Mouse (Mus musculus): Measurements from ENCODE around the gene Cav2.

Cav2 gene

GRCm38 (mm10) chr6:17280939-17281756 is at the start of gene Cav2:
Gene Cav2, plus strand, starts transcription at chr6:17281185.
- no peak for DNase-seq (ENCODE audit: low read depth, low spot score)

DNA sequence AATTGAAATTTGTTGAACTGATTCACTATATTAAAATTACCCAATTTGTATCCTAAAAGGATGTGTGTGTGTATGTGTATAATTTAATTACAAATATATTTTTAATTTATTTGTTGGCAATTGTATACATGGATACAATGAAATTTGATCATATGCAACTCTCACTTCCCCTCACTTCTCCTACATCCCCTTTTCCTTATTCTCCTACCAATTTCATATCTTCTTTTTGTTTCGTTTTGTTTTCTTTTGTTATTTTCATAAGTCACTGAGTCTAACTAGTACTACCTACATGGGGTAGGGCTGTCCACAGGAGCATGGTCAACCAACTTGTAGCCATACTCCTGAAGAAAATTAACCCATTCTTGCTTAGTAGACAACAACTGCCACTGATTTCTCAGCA is 41.3 kb upstream of the Cav2 start:
- DNase-seq (ENCODE audit: low read depth, low spot score) = no peak

GRCm38 (mm10) chr6:17241013-17241412 is 40.0 kb upstream of the Cav2 start:
- no peak for DNase-seq (ENCODE audit: low read depth, low spot score)

- DNase-seq (ENCODE audit: low read depth, low spot score) = no peak
Measured at GRCm38 (mm10) chr6:17246959-17247358, 34.0 kb upstream of the Cav2 start.

- no peak for DNase-seq (ENCODE audit: low read depth, low spot score)
Measured at GRCm38 (mm10) chr6:17247673-17248072, 33.3 kb upstream of the Cav2 start.

DNA sequence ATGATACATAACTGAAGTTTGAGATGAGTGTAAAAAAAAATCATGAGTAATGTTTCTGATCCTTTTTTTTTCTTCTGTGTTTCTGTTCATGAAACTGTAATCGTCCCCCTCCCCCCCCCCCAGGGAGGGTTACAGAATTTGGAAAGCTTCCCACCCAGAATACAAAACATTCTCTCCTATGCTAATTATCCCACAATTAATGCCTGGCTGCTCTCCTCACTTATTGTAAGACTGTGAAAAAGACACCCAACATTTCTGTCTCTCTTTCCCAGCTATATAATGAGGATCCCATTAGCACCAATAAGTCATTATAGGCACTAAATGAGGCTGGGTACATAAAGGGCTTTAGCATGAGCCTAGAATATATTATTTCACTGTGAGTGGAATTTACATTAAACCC is 32.7 kb upstream of the Cav2 start:
- DNase-seq (ENCODE audit: low read depth, low spot score) = peak; percentile 8

GRCm38 (mm10) chr6:17251958-17252357 is 29.0 kb upstream of the Cav2 start:
- no peak for DNase-seq (ENCODE audit: low read depth, low spot score)

GRCm38 (mm10) chr6:17258142-17258541 is 22.8 kb upstream of the Cav2 start:
- no peak for DNase-seq (ENCODE audit: low read depth, low spot score)

DNA sequence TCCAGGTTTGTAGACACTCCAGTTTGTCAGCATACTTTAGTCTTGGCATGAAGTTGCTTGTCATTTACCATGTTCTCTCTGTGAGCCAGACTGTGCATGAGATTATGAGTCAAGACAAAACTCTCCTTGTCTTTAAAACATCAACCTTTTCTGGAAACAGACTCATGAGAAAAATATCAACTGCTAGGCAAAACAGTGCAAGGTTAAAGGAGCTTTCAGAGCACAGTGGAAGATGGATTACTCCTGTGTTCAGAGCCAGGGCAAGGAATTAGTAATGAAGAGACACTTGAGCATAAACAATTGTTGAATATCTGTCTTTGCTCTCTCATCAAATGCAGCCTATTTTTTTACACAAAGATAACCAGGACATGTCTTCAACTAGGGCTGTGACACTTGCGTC is 22.1 kb upstream of the Cav2 start:
- no peak for DNase-seq (ENCODE audit: low read depth, low spot score)

DNA sequence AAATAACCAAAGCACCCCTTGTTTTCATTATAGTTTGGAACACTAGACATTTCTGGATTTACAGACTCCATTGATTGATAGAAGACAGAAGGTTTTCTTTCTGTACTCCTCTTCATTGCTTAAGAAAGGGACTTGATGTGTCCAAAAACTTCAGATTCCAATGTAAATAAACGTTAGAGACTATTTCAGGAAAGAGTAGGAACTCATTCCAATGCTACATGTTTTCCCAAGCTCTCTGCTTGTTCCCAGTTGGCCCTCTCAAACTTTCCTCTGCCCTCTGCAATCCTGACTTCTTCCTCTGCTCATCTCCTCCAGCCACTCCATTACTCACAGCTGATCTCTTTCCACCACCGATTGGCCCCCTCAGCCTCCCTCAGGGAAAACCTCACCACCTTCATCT is 18.2 kb upstream of the Cav2 start:
- no peak for DNase-seq (ENCODE audit: low read depth, low spot score)

DNA sequence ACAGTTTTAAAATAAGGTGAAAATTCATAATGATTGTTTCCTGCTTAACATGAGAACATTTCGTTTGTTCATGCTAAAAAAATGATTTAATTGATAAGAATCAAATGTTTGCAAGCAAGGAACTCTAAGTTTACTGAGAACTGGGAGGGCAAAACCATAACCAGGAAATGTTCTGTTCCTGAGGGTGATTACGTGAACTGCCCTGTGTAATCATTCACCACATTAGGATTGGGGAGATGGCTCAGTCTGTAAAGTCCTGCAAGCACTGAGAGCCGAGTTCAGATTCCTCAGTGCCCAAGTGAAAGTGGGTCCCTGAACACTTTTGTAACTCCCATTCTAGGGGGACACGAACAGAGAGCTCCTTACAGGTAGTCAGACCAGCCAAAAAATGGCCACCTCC is 15.9 kb upstream of the Cav2 start:
- DNase-seq (ENCODE audit: low read depth, low spot score) = no peak

DNA sequence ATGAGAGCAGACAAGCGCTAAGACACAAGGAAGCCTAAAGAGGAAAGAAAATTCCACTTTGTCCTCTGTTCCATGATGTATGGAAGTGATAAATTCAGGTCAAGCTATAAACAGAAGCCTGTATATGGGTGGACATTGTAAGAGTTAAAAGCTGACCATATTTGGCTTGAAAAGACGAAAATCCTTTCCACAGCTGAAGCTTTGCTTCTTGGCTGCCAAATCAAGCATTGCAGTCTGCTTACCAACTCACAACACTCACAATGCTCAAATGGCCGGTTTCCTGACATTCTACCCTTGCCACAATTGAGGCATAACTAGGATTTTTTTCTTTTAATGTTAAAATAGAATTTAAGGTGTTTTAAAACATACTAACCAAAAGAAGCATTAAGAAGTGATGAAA is 14.5 kb upstream of the Cav2 start:
- DNase-seq (ENCODE audit: low read depth, low spot score) = no peak

- no peak for DNase-seq (ENCODE audit: low read depth, low spot score)
Measured at GRCm38 (mm10) chr6:17278366-17278765, 2.6 kb upstream of the Cav2 start.

- no peak for DNase-seq (ENCODE audit: low read depth, low spot score)
Measured at GRCm38 (mm10) chr6:17281757-17282092, 740 bp downstream of the Cav2 start.

DNA sequence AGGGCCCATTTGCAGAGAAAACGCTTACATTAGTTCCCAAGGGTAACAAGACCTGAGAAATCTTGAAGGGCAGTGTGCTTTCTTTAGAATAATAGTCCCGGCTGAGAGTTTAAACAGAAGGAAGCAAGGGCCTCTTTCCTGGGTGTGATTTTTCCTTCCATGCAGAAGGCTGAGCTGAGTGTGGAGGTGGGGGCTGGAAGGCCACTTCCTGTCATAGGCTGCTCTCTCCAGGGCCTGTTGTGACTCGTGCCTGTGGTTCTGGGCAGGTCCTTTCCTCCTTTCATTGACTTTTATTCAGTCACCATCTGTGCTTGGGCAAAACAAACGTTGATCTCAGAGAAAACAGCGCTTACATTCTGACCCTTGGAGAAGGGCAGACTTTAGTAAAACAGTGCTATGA is 1.2 kb downstream of the Cav2 start:
- no peak for DNase-seq (ENCODE audit: low read depth, low spot score)

GRCm38 (mm10) chr6:17283834-17284233 is 2.8 kb downstream of the Cav2 start:
- DNase-seq (ENCODE audit: low read depth, low spot score) = no peak

- DNase-seq (ENCODE audit: low read depth, low spot score) = no peak
Measured at GRCm38 (mm10) chr6:17286381-17286780, 5.4 kb downstream of the Cav2 start.

GRCm38 (mm10) chr6:17295116-17295515 is 14.1 kb downstream of the Cav2 start:
- no peak for DNase-seq (ENCODE audit: low read depth, low spot score)

GRCm38 (mm10) chr6:17305954-17306601 is 25.1 kb downstream of the Cav2 start, which contains the start of gene Cav1:
Gene Cav1, plus strand, starts transcription at chr6:17306335.
- no peak for DNase-seq (ENCODE audit: low read depth, low spot score)

DNA sequence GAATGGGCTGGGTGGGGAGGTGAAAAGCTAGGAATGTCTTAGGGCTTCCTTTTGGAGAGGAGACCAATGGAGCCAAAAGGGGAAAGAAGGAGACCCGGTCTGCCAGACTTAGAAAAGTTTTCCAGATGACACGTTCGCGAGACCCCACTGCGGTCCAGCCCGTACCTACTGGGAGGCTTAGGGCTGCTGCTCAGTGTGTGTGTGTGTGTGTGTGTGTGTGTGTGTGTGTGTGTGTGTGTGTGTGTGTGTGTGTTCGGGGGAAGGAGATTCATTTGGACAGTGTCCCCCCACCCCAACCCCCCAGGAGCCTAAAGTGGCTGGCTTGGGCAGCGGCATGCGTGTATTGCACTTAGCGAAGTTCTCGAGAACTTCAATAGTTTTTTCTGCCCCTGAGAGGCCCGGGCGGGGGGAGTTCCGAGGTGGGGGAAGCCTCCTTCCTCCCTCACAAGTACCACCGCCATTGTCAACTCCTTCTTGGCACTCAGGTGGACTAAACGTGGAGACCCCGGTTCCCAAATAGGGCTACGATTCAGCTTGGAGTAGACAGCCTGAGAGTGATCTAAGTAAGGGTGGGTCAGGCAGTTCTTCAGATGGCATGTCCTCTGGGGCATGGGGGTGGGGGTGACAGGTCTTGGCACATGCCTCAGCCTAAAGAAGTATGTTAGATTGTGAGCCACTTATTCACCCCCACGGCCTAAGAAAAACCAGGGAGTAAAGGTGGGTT is 25.8 kb downstream of the Cav2 start:
- no peak for DNase-seq (ENCODE audit: low read depth, low spot score)

DNA sequence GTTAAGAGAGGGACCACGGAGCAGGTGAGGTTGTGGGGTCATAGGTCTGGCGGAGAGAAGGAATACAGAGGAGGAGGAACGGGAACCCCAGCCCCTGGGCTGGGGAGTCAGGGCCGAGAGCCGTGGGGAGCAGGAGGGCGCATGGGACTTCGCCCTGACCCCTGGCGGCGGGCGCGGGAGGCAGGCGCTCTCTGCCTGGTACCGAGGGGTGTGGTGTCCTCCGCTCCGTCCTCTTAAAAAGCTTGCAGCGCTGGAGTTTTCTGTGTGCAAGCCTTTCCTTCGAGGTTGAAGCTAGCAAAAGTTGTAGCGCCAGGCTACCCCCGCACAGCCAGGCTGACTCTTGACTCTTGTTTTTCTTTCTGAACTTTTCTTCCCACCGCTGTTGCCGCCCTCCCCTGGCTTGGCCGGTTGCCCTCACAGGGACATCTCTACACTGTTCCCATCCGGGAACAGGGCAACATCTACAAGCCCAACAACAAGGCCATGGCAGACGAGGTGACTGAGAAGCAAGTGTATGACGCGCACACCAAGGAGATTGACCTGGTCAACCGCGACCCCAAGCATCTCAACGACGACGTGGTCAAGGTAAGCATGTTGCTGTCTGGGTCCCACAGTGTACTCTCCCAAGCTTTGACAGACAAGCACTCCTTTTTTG is 26.6 kb downstream of the Cav2 start:
- no peak for DNase-seq (ENCODE audit: low read depth, low spot score)

DNA sequence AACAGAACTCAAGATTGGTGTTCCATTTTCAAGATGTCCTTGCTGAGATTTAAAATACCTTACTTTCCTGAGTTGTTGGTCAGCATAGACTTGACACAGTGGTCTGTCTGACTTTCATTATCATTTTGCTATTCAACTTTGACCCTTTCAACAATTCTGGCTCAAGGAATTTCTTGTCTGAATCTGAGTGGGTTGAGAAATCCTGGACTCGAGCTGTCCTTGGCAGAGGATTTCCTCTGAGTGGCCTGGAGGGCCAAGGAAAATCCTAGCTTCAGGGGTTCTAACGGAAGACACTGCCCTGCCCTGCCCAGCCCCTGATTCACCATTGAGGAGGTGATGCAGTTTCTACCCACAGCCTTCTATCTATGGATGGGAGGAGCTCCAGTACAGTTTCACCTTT is 27.7 kb downstream of the Cav2 start:
- no peak for DNase-seq (ENCODE audit: low read depth, low spot score)
